Mouse (Mus musculus) neural tube, embryonic 14.5 days (tissue): Measurements from ENCODE around the gene Ppp1r11. TPM values are rescaled to one million over a fixed set of nuclear protein-coding genes. Genes with fewer than 3 reads are reported as not detected.
A peak's percentile ranks its signal among the peaks of the same experiment; 100 is the strongest.

ENCODE experiments used
- ATAC-seq: fragments of 200-750 bp; cut with Nextera tagmentation; 2 replicates; pipeline ENCODE4 v1.8.0; 2017; ENCODE audit warnings: low read depth, mild to moderate bottlenecking, moderate TSS enrichment, moderate library complexity
- H3K27ac ChIP-seq: fragments of 300-500 bp; sonication (generic); 2 replicates; pipeline ENCODE4 v1.5.1; 2014; ENCODE audit warnings: low read depth, mild to moderate bottlenecking, control low read depth, low read length, moderate library complexity, mixed read lengths
- H3K27me3 ChIP-seq: fragments of 300-500 bp; sonication (generic); 2 replicates; pipeline ENCODE4 v1.6.1; 2014; ENCODE audit warnings: low read length; ENCODE audit not compliant: control insufficient read depth, insufficient read depth
- H3K36me3 ChIP-seq: fragments of 300-500 bp; sonication (generic); 2 replicates; pipeline ENCODE4 v1.6.1; 2014; ENCODE audit warnings: low read length, mixed read lengths; ENCODE audit not compliant: control insufficient read depth, insufficient read depth
- H3K4me1 ChIP-seq: fragments of 300-500 bp; sonication (generic); 2 replicates; pipeline ENCODE4 v1.6.1; 2014; ENCODE audit warnings: low read length; ENCODE audit not compliant: control insufficient read depth, insufficient read depth
- H3K4me2 ChIP-seq: fragments of 300-500 bp; sonication (generic); 2 replicates; pipeline ENCODE4 v1.6.1; 2014; ENCODE audit warnings: mild to moderate bottlenecking, low read depth, low read length, control low read depth
- H3K4me3 ChIP-seq: fragments of 300-500 bp; sonication (generic); 2 replicates; pipeline ENCODE4 v1.5.1; 2014; ENCODE audit warnings: low read depth, low read length, control low read depth, mixed read lengths
- H3K9ac ChIP-seq: fragments of 300-500 bp; sonication (generic); replicated peaks from 2 replicates; pipeline ENCODE4 v1.6.1; 2014; ENCODE audit warnings: low read depth, mild to moderate bottlenecking, control low read depth, low read length, mixed read lengths
- H3K9me3 ChIP-seq: fragments of 300-500 bp; sonication (generic); 2 replicates; pipeline ENCODE4 v1.6.1; 2016; ENCODE audit warnings: low read length; ENCODE audit not compliant: control insufficient read depth
- WGBS: fragments of 180-500 bp; shearing (Covaris S2); extraction: QIAGEN DNeasy Blood & Tissue Kit; methylation state at CpG from one replicate; pipeline ENCODE4 v1.1.7; 2014; 5-methylcytosine and 5-hydroxymethylcytosine counted together
- polyA plus RNA-seq: library from polyadenylated mRNA; unstranded; fragments of >200 nt; fragmentation: Nextera tagmentation; extraction: Ambion mirVana; gene quantifications from 2 replicates; pipeline ENCODE4 v1.2.1, GENCODE M21; 2014

Ppp1r11 gene
- polyA plus RNA-seq, 1 experiment from 2014 or later: 195 TPM

GRCm38 (mm10) chr17:36971172-36971850 is 19.8 kb upstream of the Ppp1r11 start:
- Histone ChIP-seq H3K9me3 (no peaks in the 10 kb centered on the region), H3K9ac (no peak overlapping the region), H3K27me3 (no peaks in the 10 kb centered on the region), H3K27ac (no peak overlapping the region), H3K4me2 (no peak overlapping the region), H3K4me1 (no peaks in the 10 kb centered on the region), H3K36me3 (no peaks in the 10 kb centered on the region), H3K4me3 (no peak overlapping the region)
- no peak for ATAC-seq
- WGBS: 92% methylated on average over 6 of the region's 6 CpGs

GRCm38 (mm10) chr17:36970316-36970890 is 18.9 kb upstream of the Ppp1r11 start:
- 87% methylated on average over 14 of the region's 14 CpGs for WGBS
- Histone ChIP-seq H3K4me2 (no peak overlapping the region), H3K36me3 (no peaks in the 10 kb centered on the region), H3K4me1 (no peaks in the 10 kb centered on the region), H3K9me3 (no peaks in the 10 kb centered on the region), H3K27ac (no peak overlapping the region), H3K4me3 (no peak overlapping the region), H3K27me3 (no peaks in the 10 kb centered on the region), H3K9ac (no peak overlapping the region)
- no peak for ATAC-seq

GRCm38 (mm10) chr17:36966875-36967274 is 15.3 kb upstream of the Ppp1r11 start:
- ATAC-seq: no peak
- Histone ChIP-seq H3K4me1 (no peaks in the 10 kb centered on the region), H3K27ac (no peak overlapping the region), H3K9ac (no peak overlapping the region), H3K4me2 (no peak overlapping the region), H3K4me3 (no peak overlapping the region), H3K9me3 (no peaks in the 10 kb centered on the region), H3K36me3 (no peaks in the 10 kb centered on the region), H3K27me3 (no peaks in the 10 kb centered on the region)
- WGBS: 93% methylated on average over 1 of the region's 1 CpGs

- Histone ChIP-seq H3K9ac (no peak overlapping the region), H3K36me3 (no peaks in the 10 kb centered on the region), H3K4me2 (no peak overlapping the region), H3K9me3 (no peaks in the 10 kb centered on the region), H3K27ac (no peak overlapping the region), H3K4me3 (no peak overlapping the region), H3K4me1 (peaks cover 12% of the 10 kb centered on the region; the same call in 1 of the 2 replicates), H3K27me3 (no peaks in the 10 kb centered on the region)
- ATAC-seq: no peak
- 83% methylated on average over 1 of the region's 1 CpGs for WGBS
Observed at GRCm38 (mm10) chr17:36961125-36961524, 9.6 kb upstream of the Ppp1r11 start.

GRCm38 (mm10) chr17:36958884-36959283 is 7.3 kb upstream of the Ppp1r11 start:
- Histone ChIP-seq H3K4me2 (peak overlapping the region; percentile 75), H3K9ac (peak overlapping the region; percentile 68), H3K4me3 (peak overlapping the region; percentile 65), H3K27me3 (no peaks in the 10 kb centered on the region), H3K9me3 (no peaks in the 10 kb centered on the region), H3K27ac (peak overlapping the region; percentile 75; the same call in 1 of the 2 replicates), H3K4me1 (peaks cover 12% of the 10 kb centered on the region; the same call in 1 of the 2 replicates), H3K36me3 (no peaks in the 10 kb centered on the region; the same call in 1 of the 2 replicates)
- WGBS: 13% methylated on average over 12 of the region's 12 CpGs
- ATAC-seq: peak; percentile 10; the same call in 1 of the 2 replicates

GRCm38 (mm10) chr17:36957999-36958743 is 6.6 kb upstream of the Ppp1r11 start, which contains the start of the genes Znrd1 and Znrd1as:
Gene Znrd1 (minus strand): TSS chr17:36958559.
Gene Znrd1as (plus strand): TSS chr17:36958592.
- peak; percentile 98 for ATAC-seq
- Histone ChIP-seq H3K27ac (peak within 1 kb of the TSS; percentile 75), H3K4me3 (peak within 1 kb of the TSS; percentile 65), H3K4me2 (peak within 1 kb of the TSS; percentile 75), H3K9ac (peak within 1 kb of the TSS; percentile 68), H3K4me1 (peaks cover 12% of the 10 kb centered on the region; the same call in 1 of the 2 replicates), H3K27me3 (no peaks in the 10 kb centered on the region), H3K36me3 (no peaks in the 10 kb centered on the region; the same call in 1 of the 2 replicates), H3K9me3 (no peaks in the 10 kb centered on the region)
- under 1% methylated on average over 46 of the region's 46 CpGs for WGBS

- Histone ChIP-seq H3K27ac (no peak overlapping the region), H3K36me3 (peaks cover 6% of the 10 kb centered on the region), H3K9ac (no peak overlapping the region), H3K9me3 (no peaks in the 10 kb centered on the region), H3K4me2 (no peak overlapping the region), H3K4me1 (peaks cover 13% of the 10 kb centered on the region; the same call in 1 of the 2 replicates), H3K4me3 (no peak overlapping the region), H3K27me3 (no peaks in the 10 kb centered on the region)
- no peak for ATAC-seq
- WGBS: 95% methylated on average over 1 of the region's 1 CpGs
Observed at GRCm38 (mm10) chr17:36953062-36953461, 1.5 kb upstream of the Ppp1r11 start.

GRCm38 (mm10) chr17:36952631-36953030 is 1.1 kb upstream of the Ppp1r11 start:
- Histone ChIP-seq H3K4me1 (peaks cover 12% of the 10 kb centered on the region; the same call in 1 of the 2 replicates), H3K9me3 (no peaks in the 10 kb centered on the region), H3K4me2 (no peak overlapping the region), H3K27ac (no peak overlapping the region), H3K4me3 (no peak overlapping the region), H3K9ac (no peak overlapping the region), H3K36me3 (peaks cover 6% of the 10 kb centered on the region), H3K27me3 (no peaks in the 10 kb centered on the region)
- ATAC-seq: no peak
- 89% methylated on average over 2 of the region's 2 CpGs for WGBS
